Mouse (Mus musculus) cerebellum, adult (tissue): ENCODE measurements around the gene Ssr3.
A peak's percentile ranks its signal among the peaks of the same experiment; 100 is the strongest.
"Not testable (repeated sequence)": the region's sequence is repeated elsewhere in the genome, so short reads cannot be mapped to it uniquely, and the experiment has no call there.

Source experiments
- ATAC-seq: cut with Nextera tagmentation; 2 replicates; pipeline ENCODE4 v1.9.2; 2017; ENCODE audit warnings: mild to moderate bottlenecking, moderate library complexity, mixed read lengths; ENCODE audit not compliant: insufficient number of reproducible peaks, low FRiP score, low TSS enrichment

Gene Ssr3

GRCm38 (mm10) chr3:65392421-65392817 lies at the start of gene Ssr3:
Gene Ssr3 (minus strand): TSS chr3:65392623.
- ATAC-seq: peak; percentile 99

- ATAC-seq: peak; percentile 86
Measured at GRCm38 (mm10) chr3:65441586-65442111, 49.2 kb upstream of the Ssr3 start.

GRCm38 (mm10) chr3:65438511-65439228 lies 46.2 kb upstream of the Ssr3 start:
- no peak for ATAC-seq

GRCm38 (mm10) chr3:65435812-65436211 lies 43.4 kb upstream of the Ssr3 start:
- ATAC-seq: no peak

DNA sequence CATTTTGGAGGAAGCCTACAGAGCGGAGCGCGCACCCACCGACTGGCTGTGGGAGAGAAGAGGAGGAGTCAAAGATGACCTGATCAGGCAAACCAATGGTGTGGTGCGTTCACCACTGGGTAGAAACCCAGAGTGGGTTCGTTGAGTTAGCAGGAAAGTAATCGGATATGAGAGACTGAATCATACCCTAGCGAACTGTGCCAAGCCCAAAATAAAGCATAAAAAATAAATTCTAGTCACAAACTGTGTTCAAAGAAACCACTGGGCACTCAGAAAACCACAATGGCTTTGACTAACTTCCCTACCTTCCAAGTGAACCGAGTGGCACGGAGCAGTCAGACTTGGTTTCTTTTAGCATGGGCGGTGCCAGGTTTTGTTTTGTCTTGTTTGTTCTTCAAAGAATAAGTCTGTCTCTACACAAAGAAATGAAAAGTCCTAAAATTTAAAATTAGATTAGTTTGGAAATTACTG lies 42.7 kb upstream of the Ssr3 start:
- ATAC-seq: no peak

- no peak for ATAC-seq
Measured at GRCm38 (mm10) chr3:65432236-65432635, 39.8 kb upstream of the Ssr3 start.

DNA sequence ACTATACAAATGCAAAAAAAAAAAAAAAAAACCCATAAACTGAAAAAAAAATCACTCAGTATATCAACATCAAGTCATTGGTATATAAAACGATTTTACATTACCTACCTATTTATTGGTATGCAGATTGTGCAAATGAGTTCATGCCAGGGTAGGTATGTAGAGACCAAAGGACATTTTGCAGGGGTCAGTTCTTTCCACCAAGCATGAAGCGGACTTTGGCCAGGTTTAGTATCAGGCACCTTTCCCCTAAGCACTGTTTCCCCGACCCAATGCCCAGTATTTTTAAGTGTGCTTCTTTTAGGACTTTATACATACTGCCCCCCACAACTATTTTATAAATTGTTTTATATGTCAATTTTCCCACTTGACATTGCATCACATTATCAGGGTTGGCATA lies 27.3 kb upstream of the Ssr3 start:
- no peak for ATAC-seq

DNA sequence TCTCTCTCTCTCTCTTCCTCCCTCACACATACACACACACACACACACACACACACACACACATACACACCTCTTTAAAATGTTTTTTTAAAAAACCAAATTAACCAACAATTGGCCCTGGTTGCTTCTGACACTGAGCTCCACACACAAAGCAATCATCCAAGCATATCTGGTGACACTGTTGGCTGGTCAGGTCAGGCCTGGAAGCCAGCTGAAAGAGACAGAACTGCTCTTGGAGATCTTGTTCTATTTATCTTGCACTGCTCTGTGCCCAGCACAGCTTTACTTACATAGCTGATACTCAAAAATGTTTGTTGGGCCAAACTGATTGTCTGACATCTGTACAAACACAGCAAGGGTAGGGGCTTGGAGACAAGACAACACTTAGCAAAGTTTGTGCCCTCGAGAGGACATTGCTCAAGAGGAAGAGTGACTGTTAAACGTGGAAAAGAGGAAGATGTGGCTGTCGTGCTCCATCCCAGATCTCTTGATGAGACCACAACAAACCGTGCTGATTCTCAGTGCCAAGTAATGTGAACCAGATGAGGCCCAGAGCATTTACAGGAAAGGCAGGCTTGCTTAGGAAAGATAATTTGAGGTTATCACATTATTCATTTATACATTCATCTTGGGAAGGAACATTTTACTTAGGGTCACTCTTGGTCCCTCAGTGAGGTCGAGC lies 25.6 kb upstream of the Ssr3 start:
- ATAC-seq: no peak

DNA sequence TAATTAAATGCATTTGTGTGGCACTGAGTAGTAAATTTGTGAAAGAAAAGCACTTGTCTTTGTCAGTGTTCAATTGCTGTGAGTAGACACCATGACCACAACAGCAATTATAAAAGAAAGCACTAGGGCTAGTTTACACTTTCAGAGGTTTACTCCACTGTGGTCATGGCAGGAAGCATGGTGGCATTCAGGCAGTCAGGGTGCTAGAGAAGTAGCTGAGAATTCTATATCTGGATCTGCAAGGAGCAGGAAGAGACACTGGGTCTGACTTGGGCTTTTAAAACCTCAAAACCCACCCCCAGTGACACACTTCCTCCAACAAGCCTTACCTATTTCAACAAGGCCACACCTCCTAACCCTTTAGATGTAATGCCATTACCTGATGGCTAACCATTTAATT lies 24.1 kb upstream of the Ssr3 start:
- no peak for ATAC-seq

- no peak for ATAC-seq
Measured at GRCm38 (mm10) chr3:65407891-65408290, 15.5 kb upstream of the Ssr3 start.

DNA sequence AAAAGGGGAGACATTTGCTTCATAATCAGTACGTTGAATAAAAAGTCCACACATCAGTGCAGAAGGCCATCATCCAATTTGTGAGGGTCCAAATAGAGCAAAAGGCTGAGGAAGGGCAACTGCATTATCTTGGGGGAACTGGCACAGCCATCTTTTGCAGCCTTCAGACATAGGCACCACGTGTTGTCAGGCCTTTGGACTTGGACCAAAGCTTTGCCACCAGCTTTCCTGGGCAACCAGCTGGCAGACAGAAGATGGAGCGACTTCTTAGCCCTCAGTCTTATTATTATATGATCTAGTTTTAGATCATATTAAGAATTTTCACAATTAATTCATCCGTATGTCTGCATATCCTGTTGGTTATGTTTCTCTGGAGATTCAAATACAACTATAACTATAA lies 13.4 kb upstream of the Ssr3 start:
- no peak for ATAC-seq

GRCm38 (mm10) chr3:65397566-65397965 lies 5.1 kb upstream of the Ssr3 start:
- ATAC-seq: no peak

DNA sequence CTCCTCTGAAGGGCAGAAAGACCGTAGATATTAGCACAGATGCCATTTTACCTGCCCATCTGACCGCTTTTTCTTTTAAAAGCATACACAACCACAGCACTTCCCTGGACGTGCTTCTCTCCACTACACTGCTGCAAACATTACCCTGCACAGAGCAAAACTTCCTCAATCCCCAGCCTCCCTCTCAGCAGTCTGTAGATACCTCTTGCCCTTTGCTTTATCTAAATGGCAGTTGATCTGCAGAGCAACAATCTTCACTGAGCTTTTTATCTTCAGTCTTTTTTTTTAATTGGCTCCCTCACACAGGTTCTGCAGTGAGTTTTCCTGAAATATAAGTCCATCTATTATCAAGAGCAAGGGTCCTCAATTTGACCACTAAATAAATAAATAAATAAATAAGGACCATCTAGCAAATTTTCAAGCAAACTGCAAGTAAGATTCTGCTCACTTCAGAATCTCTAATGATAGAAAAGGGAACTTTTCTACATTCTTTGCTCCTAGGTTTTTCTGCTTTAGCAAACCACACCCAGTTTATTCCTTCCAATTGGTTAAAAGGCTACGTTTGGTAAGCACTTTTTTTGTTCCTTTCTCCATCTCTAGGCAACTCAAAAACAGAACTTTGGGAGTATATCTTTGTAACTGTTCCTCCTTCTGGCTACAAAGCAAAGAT lies 4.5 kb upstream of the Ssr3 start:
- ATAC-seq: no peak

DNA sequence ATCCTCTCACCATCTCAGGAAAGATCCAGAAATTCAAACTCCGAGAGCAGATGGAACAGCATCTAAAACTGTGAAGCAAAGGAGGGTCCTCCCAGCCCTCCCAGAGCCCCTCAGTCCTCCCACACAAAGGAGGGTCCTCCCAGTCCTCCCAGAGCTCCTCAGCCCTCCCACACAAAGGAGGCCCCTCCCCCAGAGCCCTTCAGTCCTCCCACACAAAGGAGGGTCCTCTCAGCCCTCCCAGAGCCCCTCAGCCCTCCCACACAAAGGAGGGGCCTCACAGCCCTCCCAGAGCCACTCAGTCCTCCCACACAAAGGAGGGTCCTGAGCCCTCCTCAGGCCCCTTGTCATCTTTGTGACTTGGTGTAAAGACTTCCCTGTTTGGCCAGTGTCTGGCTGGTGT lies 2.7 kb upstream of the Ssr3 start:
- not testable (repeated sequence) for ATAC-seq

DNA sequence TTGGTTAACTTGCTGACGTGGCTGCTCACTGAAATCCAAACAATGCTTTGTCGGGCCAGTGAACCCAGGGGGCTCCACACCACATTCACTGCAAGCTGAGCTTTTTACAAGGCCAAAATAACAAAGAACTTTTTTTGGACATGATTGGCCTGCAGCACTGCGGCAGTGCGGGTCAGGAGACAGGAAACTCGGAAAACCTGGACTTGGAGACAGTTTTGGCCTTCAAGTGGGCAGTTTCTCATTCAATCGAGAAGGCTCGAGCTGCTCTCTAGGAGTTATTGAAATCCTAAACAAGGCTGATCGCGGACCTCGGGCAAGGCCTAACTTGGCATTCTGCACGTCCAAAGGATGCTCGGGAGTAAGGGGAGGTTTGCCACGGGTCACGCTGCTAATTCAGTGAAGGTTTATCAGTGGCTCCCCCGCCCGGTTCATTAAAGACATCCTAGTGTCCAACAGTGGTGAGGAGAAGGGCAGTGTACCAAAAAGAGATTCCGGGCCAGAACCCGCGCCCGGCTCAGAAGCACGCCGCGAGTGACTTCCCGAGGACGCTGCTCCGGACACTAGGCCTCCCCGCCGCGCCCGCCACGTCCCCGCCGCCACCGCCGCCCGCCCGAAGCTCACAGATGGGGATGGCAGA lies 521 bp downstream of the Ssr3 start:
- peak; percentile 59 for ATAC-seq

DNA sequence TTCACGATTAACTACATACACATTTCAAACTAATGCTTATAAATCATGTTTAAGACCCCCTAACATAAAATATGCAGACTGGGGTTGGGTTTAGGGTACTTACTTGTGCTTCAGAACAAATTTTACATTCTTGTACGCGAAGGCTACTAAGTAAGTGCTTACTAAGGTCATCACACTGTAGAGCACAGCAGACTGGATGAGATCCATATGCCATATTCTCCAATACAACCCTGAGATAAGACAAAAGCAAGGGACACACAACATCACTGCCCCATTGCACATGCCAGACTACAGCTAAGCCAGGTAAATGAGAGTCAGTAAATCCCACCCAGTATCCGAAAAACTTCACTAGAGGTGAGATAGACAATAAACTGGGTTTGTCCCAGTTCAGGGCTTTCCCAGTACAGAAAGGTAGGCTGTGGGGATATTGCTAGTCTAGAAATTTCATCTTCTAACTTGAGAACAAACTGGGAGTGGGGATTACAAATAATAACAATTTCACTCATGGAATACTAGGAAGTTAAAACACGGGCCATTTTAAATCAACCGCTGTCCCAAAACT lies 1.1 kb downstream of the Ssr3 start:
- no peak for ATAC-seq

DNA sequence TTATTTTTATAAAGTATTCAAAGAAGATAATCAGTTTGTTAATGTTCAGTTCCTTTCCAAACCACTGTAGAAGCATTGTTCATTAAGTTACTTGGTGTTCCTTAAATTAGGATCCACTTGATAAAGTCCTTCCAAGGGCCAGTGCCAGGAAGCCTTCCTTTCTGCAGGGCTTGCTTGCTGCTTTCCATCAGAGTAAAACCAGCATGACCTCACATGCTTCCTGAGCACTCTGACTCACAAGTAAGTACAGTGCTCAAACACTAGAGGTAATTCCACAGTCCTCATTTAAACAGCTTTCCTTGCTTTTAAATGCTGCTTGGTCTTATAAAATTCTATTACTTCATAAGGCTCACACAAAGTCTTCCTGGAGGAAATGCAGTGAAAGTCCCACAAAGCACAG lies 6.7 kb downstream of the Ssr3 start:
- no peak for ATAC-seq

- ATAC-seq: no peak
Measured at GRCm38 (mm10) chr3:65384431-65384830, 8.0 kb downstream of the Ssr3 start.

DNA sequence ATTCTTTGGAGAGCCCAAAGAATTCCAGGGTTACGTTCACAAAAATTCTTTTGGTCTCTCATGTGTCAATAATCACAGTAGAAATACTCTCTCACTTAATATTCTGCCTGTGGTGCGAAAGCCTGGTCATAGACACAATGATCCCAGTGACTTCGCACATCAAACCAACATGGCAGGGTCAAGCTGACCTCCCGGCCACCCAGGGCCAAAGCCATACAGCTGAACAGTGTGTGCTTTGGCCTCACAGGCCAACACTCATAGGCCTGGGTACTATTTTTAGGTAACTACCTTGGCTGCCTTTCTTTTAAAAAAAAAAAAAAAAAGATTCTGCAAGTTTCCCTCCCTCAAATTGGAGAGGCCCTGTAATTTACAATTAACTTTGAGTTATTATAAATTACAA lies 11.3 kb downstream of the Ssr3 start:
- no peak for ATAC-seq

- ATAC-seq: peak; percentile 64; the same call in 1 of the 2 replicates
Measured at GRCm38 (mm10) chr3:65379884-65380539, 12.4 kb downstream of the Ssr3 start.
